Mouse (Mus musculus): ENCODE results near the gene Armh3.

GRCm38 (mm10) chr19:45895726-45896125 is 102.6 kb downstream of the Armh3 start:
- TF ChIP-seq EP300 (IDR thresholded peaks at IDR 0.05; ENCODE audit: insufficient read depth, low read depth, low read length) (no peak), POLR2A (IDR thresholded peaks at IDR 0.05; ENCODE audit: insufficient read depth, low read length) (no peak), CTCF (IDR thresholded peaks at IDR 0.05; ENCODE audit: low read depth, low read length) (no peak)

Data from ES-Bruce4 (cell line).